In the genomic region with DNA sequence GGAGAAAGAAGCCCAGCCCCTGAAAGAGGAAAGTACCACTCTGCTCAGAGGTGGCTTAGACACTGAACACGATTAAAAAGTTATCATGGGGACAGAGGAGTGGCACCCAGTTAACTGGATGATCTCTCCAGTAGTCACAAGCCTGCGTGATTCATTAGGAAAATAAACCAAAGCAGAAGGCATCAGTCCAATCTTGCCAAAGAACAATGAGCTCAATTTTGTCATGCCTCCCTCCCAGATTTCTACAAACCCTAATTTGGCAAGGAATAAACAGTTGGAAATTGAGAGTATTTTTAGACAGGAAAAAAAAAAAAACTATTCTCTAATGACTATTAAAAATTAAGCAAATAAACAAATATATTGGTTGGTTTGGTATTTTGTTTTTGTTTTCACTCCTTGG, we compare ENCODE assay signal across 23 mouse cellular contexts.
"Had no signal": no experiment of that assay in that cellular context is flagged by ENCODE, and none has a peak within 500 bp of the region (broad histone marks: within the 10 kb centered on the region; RNA-seq: fewer than 3 reads in every experiment).

No protein-coding gene starts in this region.

- DNase-seq: gastrocnemius, postnatal 14 days; gastrocnemius, postnatal 36 days; heart, adult 11 months; heart, adult 2 months; heart, postnatal 14 days; heart, postnatal 36 days; kidney, adult 11 months; kidney, adult 2 months; kidney, adult 9 months; kidney, postnatal 10 days; kidney, postnatal 25 days; kidney, postnatal 4 days; liver; liver, embryonic 13.5 days had no signal

- H3K4me3 ChIP-seq: heart, adult 2 months; heart, embryonic 13.5 days; heart, embryonic 15.5 days; hindbrain, embryonic 13.5 days; hindbrain, embryonic 15.5 days; left cerebral cortex, adult 2 months; limb, embryonic 10.5 days; limb, embryonic 12.5 days; liver, embryonic 13.5 days; liver, embryonic 15.5 days had no signal

- H3K27ac ChIP-seq: heart, adult 2 months; heart, embryonic 13.5 days; heart, embryonic 15.5 days; hindbrain, embryonic 13.5 days; hindbrain, embryonic 15.5 days; hindbrain, postnatal 0 days; left cerebral cortex, adult 2 months; limb, embryonic 10.5 days; limb, embryonic 12.5 days; liver, embryonic 13.5 days; liver, embryonic 15.5 days had no signal
